Mouse (Mus musculus) cortical plate, adult 2 months (tissue): Measurements from ENCODE around the gene Slc23a2.

ENCODE experiments used
- CTCF ChIP-seq: fragments of 200-500 bp; IDR thresholded peaks from 2 replicates; pipeline ENCODE4 v1.5.1; 2011; ENCODE audit warnings: mild to moderate bottlenecking, control low read depth, low read length; ENCODE audit not compliant: insufficient read depth; ENCODE audit errors: extremely low read depth
- POLR2A ChIP-seq: fragments of 200-500 bp; IDR thresholded peaks from 2 replicates; pipeline ENCODE4 v1.6.1; 2011; ENCODE audit warnings: mild to moderate bottlenecking, low read length, control low read depth; ENCODE audit not compliant: insufficient read depth; ENCODE audit errors: extremely low read depth

DNA sequence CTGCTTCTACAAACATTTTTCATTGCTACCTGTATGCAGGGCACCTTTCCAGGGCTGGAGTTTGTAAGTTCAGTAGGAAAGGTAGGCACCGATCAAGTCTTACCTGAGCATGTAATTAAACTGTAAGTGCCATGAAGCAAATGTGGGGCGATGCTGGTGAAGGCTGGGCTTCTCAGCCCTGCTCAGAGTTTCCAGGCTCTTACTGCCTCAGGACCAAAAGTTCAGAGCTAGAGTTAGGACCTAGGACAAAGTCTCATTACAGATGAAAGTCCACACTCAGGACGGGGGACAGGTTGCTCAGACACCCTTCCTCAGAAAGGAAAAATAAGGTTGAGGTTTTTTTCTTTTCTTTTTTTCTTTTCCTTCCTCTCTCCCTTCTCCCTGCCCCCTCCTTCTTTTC, 95.4 kb downstream of the Slc23a2 start:
- TF ChIP-seq CTCF: no peak
- no peak for TF ChIP-seq POLR2A
